Mouse (Mus musculus) bone marrow macrophage, adult 2 months (primary cell): Measurements from ENCODE around the gene Npas3.

Source experiments
- CTCF ChIP-seq: IDR thresholded peaks from 2 replicates; pipeline ENCODE4 v1.5.1; 2012; ENCODE audit warnings: low read depth, mild to moderate bottlenecking, low read length, moderate library complexity
- POLR2A ChIP-seq: IDR thresholded peaks from 2 replicates; pipeline ENCODE4 v1.6.1; 2012; ENCODE audit warnings: mild to moderate bottlenecking, low read depth, low read length, borderline replicate concordance

GRCm38 (mm10) chr12:53442029-53442428 lies 193.6 kb downstream of the Npas3 start:
- no peak for TF ChIP-seq POLR2A
- TF ChIP-seq CTCF: no peak
